Mouse (Mus musculus): ENCODE measurements at regions not wholly inside any gene's neighbourhood (a gene's known extent, or its start where the extent isn't known, plus 50 kb on each side); places are given as distances from the start of the nearest gene placed in this dataset.

GRCm38 (mm10) chr11:112449632-112450031 is 332.4 kb upstream of the Sox9 start:
- no peak overlapping the region for H3K4me3 ChIP-seq
- no peak for DNase-seq (ENCODE audit: low spot score in 2 of 2)
- TF ChIP-seq CTCF (conservative IDR thresholded peaks at IDR 0.05) = no peak
- no peak overlapping the region for H3K27ac ChIP-seq

- H3K27ac ChIP-seq = no peak overlapping the region
- DNase-seq (ENCODE audit: low spot score in 2 of 2) = no peak
- no peak for TF ChIP-seq CTCF (conservative IDR thresholded peaks at IDR 0.05)
- H3K4me3 ChIP-seq = no peak overlapping the region
These were observed 331.8 kb upstream of the Sox9 start for GRCm38 (mm10) chr11:112450227-112450626.

- Histone ChIP-seq H3K4me3 (no peak overlapping the region), H3K27ac (no peak overlapping the region)
- TF ChIP-seq CTCF (conservative IDR thresholded peaks at IDR 0.05) = no peak
- DNase-seq (ENCODE audit: low spot score in 2 of 2) = no peak
These were observed 323.9 kb upstream of the Sox9 start for GRCm38 (mm10) chr11:112458075-112458474.

GRCm38 (mm10) chr11:112463121-112463520 is 318.9 kb upstream of the Sox9 start:
- no peak overlapping the region for H3K27ac ChIP-seq
- no peak for DNase-seq (ENCODE audit: low spot score in 2 of 2)
- no peak overlapping the region for H3K4me3 ChIP-seq
- TF ChIP-seq CTCF (conservative IDR thresholded peaks at IDR 0.05) = no peak

- no peak for TF ChIP-seq CTCF (conservative IDR thresholded peaks at IDR 0.05)
- no peak overlapping the region for H3K27ac ChIP-seq
- DNase-seq (ENCODE audit: low spot score in 2 of 2) = no peak
- H3K4me3 ChIP-seq = no peak overlapping the region
These were observed 317.6 kb upstream of the Sox9 start for GRCm38 (mm10) chr11:112464386-112464785.

GRCm38 (mm10) chr11:112470336-112470735 is 311.7 kb upstream of the Sox9 start:
- H3K4me3 ChIP-seq = no peak overlapping the region
- peak; percentile 23 to 79 for DNase-seq (ENCODE audit: low spot score in 2 of 2)
- no peak overlapping the region for H3K27ac ChIP-seq
- TF ChIP-seq CTCF (conservative IDR thresholded peaks at IDR 0.05) = no peak

- Histone ChIP-seq H3K4me3 (no peak overlapping the region), H3K27ac (no peak overlapping the region)
- DNase-seq (ENCODE audit: low spot score in 2 of 2) = no peak
- TF ChIP-seq CTCF (conservative IDR thresholded peaks at IDR 0.05) = no peak
These were observed 308.8 kb upstream of the Sox9 start for GRCm38 (mm10) chr11:112473237-112473636.

- Histone ChIP-seq H3K27ac (no peak overlapping the region), H3K4me3 (no peak overlapping the region)
- no peak for TF ChIP-seq CTCF (conservative IDR thresholded peaks at IDR 0.05)
- DNase-seq (ENCODE audit: low spot score in 2 of 2) = no peak
These were observed 308.3 kb upstream of the Sox9 start for GRCm38 (mm10) chr11:112473681-112474080.

GRCm38 (mm10) chr11:112480360-112480759 is 301.7 kb upstream of the Sox9 start:
- no peak for TF ChIP-seq CTCF (conservative IDR thresholded peaks at IDR 0.05)
- H3K27ac ChIP-seq = no peak overlapping the region
- no peak for DNase-seq (ENCODE audit: low spot score in 2 of 2)
- H3K4me3 ChIP-seq = peak overlapping the region; percentile 25

GRCm38 (mm10) chr11:112501781-112502180 is 280.2 kb upstream of the Sox9 start:
- H3K4me3 ChIP-seq = no peak overlapping the region
- peak; percentile 10 to 44 for DNase-seq (ENCODE audit: low spot score in 2 of 2)
- H3K27ac ChIP-seq = peak overlapping the region; percentile 46; the same call in 1 of the 2 replicates
- no peak for TF ChIP-seq CTCF (conservative IDR thresholded peaks at IDR 0.05)

GRCm38 (mm10) chr11:112519076-112519475 is 262.9 kb upstream of the Sox9 start:
- no peak for TF ChIP-seq CTCF (conservative IDR thresholded peaks at IDR 0.05)
- DNase-seq (ENCODE audit: low spot score in 2 of 2) = no peak
- Histone ChIP-seq H3K4me3 (no peak overlapping the region), H3K27ac (no peak overlapping the region)

- Histone ChIP-seq H3K27ac (no peak overlapping the region), H3K4me3 (no peak overlapping the region)
- DNase-seq (ENCODE audit: low spot score in 2 of 2) = no peak
- TF ChIP-seq CTCF (conservative IDR thresholded peaks at IDR 0.05) = peak; percentile 60
These were observed 257.0 kb upstream of the Sox9 start for GRCm38 (mm10) chr11:112524983-112525382.

GRCm38 (mm10) chr11:112542573-112542972 is 239.5 kb upstream of the Sox9 start:
- no peak for DNase-seq (ENCODE audit: low spot score in 2 of 2)
- no peak overlapping the region for H3K4me3 ChIP-seq
- H3K27ac ChIP-seq = no peak overlapping the region
- TF ChIP-seq CTCF (conservative IDR thresholded peaks at IDR 0.05) = no peak

- no peak for DNase-seq (ENCODE audit: low spot score in 2 of 2)
- TF ChIP-seq CTCF (conservative IDR thresholded peaks at IDR 0.05) = no peak
- H3K4me3 ChIP-seq = no peak overlapping the region
- no peak overlapping the region for H3K27ac ChIP-seq
These were observed 238.6 kb upstream of the Sox9 start for GRCm38 (mm10) chr11:112543473-112543872.

Measured in layer of hippocampus, adult 2 months (tissue).